Mouse (Mus musculus): ENCODE results near the gene Gm8453. TPM values are rescaled to one million over a fixed set of nuclear protein-coding genes. Genes with fewer than 3 reads are reported as not detected.
"Not testable (repeated sequence)": the region's sequence is repeated elsewhere in the genome, so short reads cannot be mapped to it uniquely, and the experiment has no call there.

Gm8453 gene
- polyA plus RNA-seq (2015; fragmentation: Nextera tagmentation; extraction: Ambion mirVana) = not detected in 2 replicates

GRCm38 (mm10) chr7:22229384-22229783 is at the start of gene Gm8453:
TSS of gene Gm8453 (minus strand) at chr7:22229484.
- not testable (repeated sequence) for H3K9me3 ChIP-seq; ATAC-seq (ENCODE audit: borderline replicate concordance, extremely low read depth, low FRiP score, low TSS enrichment)
- 27% methylated on average over 2 of the region's 2 CpGs for WGBS

GRCm38 (mm10) chr7:22201164-22201563 is 28.1 kb downstream of the Gm8453 start, which contains the start of gene Gm8653:
TSS of gene Gm8653 (minus strand) at chr7:22201264.
- not testable (repeated sequence) for H3K27me3 ChIP-seq; H3K9me3 ChIP-seq; ATAC-seq (ENCODE audit: borderline replicate concordance, extremely low read depth, low FRiP score, low TSS enrichment); H3K9ac ChIP-seq; H3K4me3 ChIP-seq; H3K27ac ChIP-seq; H3K4me1 ChIP-seq; H3K36me3 ChIP-seq; H3K4me2 ChIP-seq
- no CpG with 5 or more reads among the region's 2 CpGs for WGBS

More at GRCm38 (mm10) chr7:22229384-22229783, at the start of gene Gm8453:
- H3K4me3 ChIP-seq, H3K36me3 ChIP-seq, H3K4me2 ChIP-seq, H3K27me3 ChIP-seq, H3K27ac ChIP-seq, H3K9ac ChIP-seq, H3K4me1 ChIP-seq: not testable (repeated sequence)

- not testable (repeated sequence) for H3K4me3 ChIP-seq; H3K9me3 ChIP-seq; H3K27ac ChIP-seq; H3K9ac ChIP-seq; H3K36me3 ChIP-seq; H3K4me1 ChIP-seq; ATAC-seq (ENCODE audit: borderline replicate concordance, extremely low read depth, low FRiP score, low TSS enrichment); H3K27me3 ChIP-seq; H3K4me2 ChIP-seq
- no CpG with 5 or more reads among the region's 3 CpGs for WGBS
Observed at GRCm38 (mm10) chr7:22189077-22189476, 40.2 kb downstream of the Gm8453 start, which contains the start of gene Vmn1r143. TSS of gene Vmn1r143 (plus strand) at chr7:22189377.

Other genes starting within 250 kb of the Gm8453 start
- not detected in 2 replicates for gene Vmn1r137, start 234.9 kb downstream of the Gm8453 start, polyA plus RNA-seq (2015; fragmentation: Nextera tagmentation; extraction: Ambion mirVana)
- not detected in 2 replicates for gene Vmn1r138, start 200.6 kb downstream of the Gm8453 start, polyA plus RNA-seq (2015; fragmentation: Nextera tagmentation; extraction: Ambion mirVana)
- gene Gm6176, start 173.2 kb downstream of the Gm8453 start, polyA plus RNA-seq (2015; fragmentation: Nextera tagmentation; extraction: Ambion mirVana) = not detected in 2 replicates
- not detected in 2 replicates for gene Vmn1r139, start 160.4 kb downstream of the Gm8453 start, polyA plus RNA-seq (2015; fragmentation: Nextera tagmentation; extraction: Ambion mirVana)
- not detected in 2 replicates for gene Gm16451, start 111.2 kb downstream of the Gm8453 start, polyA plus RNA-seq (2015; fragmentation: Nextera tagmentation; extraction: Ambion mirVana)
- not detected in 2 replicates for gene Gm10666, start 94.7 kb downstream of the Gm8453 start, polyA plus RNA-seq (2015; fragmentation: Nextera tagmentation; extraction: Ambion mirVana)
- not detected in 2 replicates for gene Vmn1r142, start 65.4 kb downstream of the Gm8453 start, polyA plus RNA-seq (2015; fragmentation: Nextera tagmentation; extraction: Ambion mirVana)
- gene Vmn1r143, start 40.1 kb downstream of the Gm8453 start, polyA plus RNA-seq (2015; fragmentation: Nextera tagmentation; extraction: Ambion mirVana) = not detected in 2 replicates
- not detected in 2 replicates for gene Gm8653, start 28.2 kb downstream of the Gm8453 start, polyA plus RNA-seq (2015; fragmentation: Nextera tagmentation; extraction: Ambion mirVana)
- not detected in 2 replicates for gene Gm4187, start 100.2 kb upstream of the Gm8453 start, polyA plus RNA-seq (2015; fragmentation: Nextera tagmentation; extraction: Ambion mirVana)
- not detected in 2 replicates for gene Gm8660, start 141.6 kb upstream of the Gm8453 start, polyA plus RNA-seq (2015; fragmentation: Nextera tagmentation; extraction: Ambion mirVana)
- gene Vmn1r148, start 184.1 kb upstream of the Gm8453 start, polyA plus RNA-seq (2015; fragmentation: Nextera tagmentation; extraction: Ambion mirVana) = not detected in 2 replicates
- gene Vmn1r149, start 208.7 kb upstream of the Gm8453 start, polyA plus RNA-seq (2015; fragmentation: Nextera tagmentation; extraction: Ambion mirVana) = not detected in 2 replicates
- not detected in 2 replicates for gene Gm10665, start 234.6 kb upstream of the Gm8453 start, polyA plus RNA-seq (2015; fragmentation: Nextera tagmentation; extraction: Ambion mirVana)

Measured in lung, embryonic 15.5 days (tissue).